Mouse (Mus musculus) right cerebral cortex, postnatal 14 days (tissue): Measurements from ENCODE around the gene Gm5622.
"Not testable (repeated sequence)": the region's sequence is repeated elsewhere in the genome, so short reads cannot be mapped to it uniquely, and the experiment has no call there.

Source experiments
- DNase-seq: peaks from one replicate; pipeline ENCODE4 v3.0.0; 2022

The Gm5622 gene

GRCm38 (mm10) chr14:51552490-51552889 lies at the start of gene Gm5622:
Gm5622 (plus strand) TSS chr14:51552790.
- no peak for DNase-seq

- DNase-seq = no peak
Observed at GRCm38 (mm10) chr14:51507416-51507815, 45.2 kb upstream of the Gm5622 start.

DNA sequence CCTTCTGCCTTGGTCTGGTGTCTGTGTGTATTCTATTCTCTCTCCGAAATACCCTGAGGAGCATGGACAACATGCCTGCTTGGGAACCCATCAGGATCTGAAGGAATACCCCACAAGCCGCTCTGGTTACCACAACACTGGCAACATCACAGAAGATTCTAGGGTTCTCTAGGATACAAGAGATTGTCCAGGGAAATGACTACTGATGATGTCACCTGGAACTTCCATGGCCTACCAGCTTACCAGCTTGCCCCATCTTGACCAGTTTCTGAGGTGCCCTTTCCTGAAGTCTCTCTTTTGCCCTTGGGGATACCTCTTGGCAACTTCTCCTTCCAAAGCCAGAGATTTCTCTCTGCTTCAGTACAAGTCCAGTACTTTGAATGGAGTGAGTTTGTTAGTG lies 21.4 kb downstream of the Gm5622 start, which contains the start of gene Gm17175:
Gene Gm17175, minus strand, starts transcription at position 101 of the 400 bp plus-strand sequence.
- not testable (repeated sequence) for DNase-seq

DNA sequence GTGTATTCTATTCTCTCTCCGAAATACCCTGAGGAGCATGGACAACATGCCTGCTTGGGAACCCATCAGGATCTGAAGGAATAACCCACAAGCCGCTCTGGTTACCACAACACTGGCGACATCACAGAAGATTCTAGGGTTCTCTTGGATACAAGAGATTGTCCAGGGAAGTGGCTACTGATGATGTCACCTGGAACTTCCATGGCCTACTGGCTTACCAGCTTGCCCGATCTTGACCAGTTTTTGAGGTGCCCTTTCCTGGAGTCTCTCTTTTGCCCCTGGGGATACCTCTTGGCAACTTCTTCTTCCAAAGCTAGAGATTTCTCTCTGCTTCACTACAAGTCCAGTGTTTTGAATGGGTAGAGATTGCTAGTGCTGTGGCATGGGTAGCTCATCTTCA lies 39.4 kb downstream of the Gm5622 start, which contains the start of gene Gm17174:
Gene Gm17174, minus strand, starts transcription at position 101 of the 400 bp plus-strand sequence.
- DNase-seq = not testable (repeated sequence)

GRCm38 (mm10) chr14:51611210-51611609 lies 58.6 kb downstream of the Gm5622 start, which contains the start of gene Gm17078:
Gm17078 (minus strand) TSS chr14:51611310.
- no peak for DNase-seq

DNA sequence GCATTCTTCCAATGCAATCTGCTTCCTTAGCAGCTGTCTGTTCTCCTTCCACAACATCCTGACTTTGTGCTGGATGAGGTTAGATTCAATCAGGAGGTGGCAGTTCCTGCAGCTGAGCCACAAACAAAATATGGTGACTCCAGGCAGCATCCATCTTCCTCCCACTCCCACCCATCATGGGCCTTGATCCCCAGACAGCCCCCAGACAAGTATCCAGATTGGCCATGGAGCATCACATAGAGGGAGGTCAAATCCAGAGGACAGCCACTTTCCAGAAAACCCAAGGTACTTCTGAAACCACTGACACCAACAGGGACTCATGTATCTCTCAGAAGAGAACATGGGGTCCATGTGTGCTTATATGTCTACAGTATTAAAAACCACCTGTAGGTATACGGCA lies 79.8 kb downstream of the Gm5622 start:
- not testable (repeated sequence) for DNase-seq

GRCm38 (mm10) chr14:51635566-51635965 lies 83.0 kb downstream of the Gm5622 start, which contains the start of gene Gm4181:
Gm4181 (minus strand) TSS chr14:51635666.
- not testable (repeated sequence) for DNase-seq

GRCm38 (mm10) chr14:51677269-51677668 lies 124.7 kb downstream of the Gm5622 start:
- DNase-seq = no peak

DNA sequence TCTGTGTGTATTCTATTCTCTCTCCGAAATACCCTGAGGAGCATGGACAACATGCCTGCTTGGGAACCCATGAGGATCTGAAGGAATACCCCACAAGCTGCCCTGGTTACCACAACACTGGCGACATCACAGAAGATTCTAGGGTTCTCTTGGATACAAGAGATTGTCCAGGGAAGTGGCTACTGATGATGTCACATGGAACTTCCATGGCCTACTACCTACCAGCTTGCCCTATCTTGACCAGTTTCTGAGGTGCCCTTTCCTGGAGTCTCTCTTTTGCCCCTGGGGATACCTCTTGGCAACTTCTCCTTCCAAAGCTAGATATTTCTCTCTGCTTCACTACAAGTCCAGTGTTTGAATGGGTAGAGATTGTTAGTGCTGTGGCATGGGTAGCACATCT lies 142.8 kb downstream of the Gm5622 start, which contains the start of gene Gm17079:
Gene Gm17079, minus strand, starts transcription at position 101 of the 400 bp plus-strand sequence.
- DNase-seq = not testable (repeated sequence)
